Mouse (Mus musculus) bone marrow, adult 2 months (tissue): ENCODE measurements around the gene Brwd3.

ENCODE experiments used
- CTCF ChIP-seq: fragments of 200-500 bp; IDR thresholded peaks from 2 replicates; pipeline ENCODE4 v1.5.1; 2011; ENCODE audit warnings: low read length, control low read depth; ENCODE audit not compliant: control insufficient read depth, insufficient read depth
- POLR2A ChIP-seq: fragments of 200-500 bp; IDR thresholded peaks from 2 replicates; pipeline ENCODE4 v1.6.1; 2011; ENCODE audit warnings: low read depth, mild to moderate bottlenecking, control low read depth, low read length, borderline replicate concordance; ENCODE audit not compliant: control insufficient read depth

- TF ChIP-seq CTCF (no peak), POLR2A (no peak)
These were observed 671 bp downstream of the Brwd3 start for GRCm38 (mm10) chrX:108833381-108834020.
